Mouse (Mus musculus) intestine, embryonic 16.5 days (tissue): ENCODE measurements around the gene Tmem43. TPM values are rescaled to one million over a fixed set of nuclear protein-coding genes. Genes with fewer than 3 reads are reported as not detected.
A peak's percentile ranks its signal among the peaks of the same experiment; 100 is the strongest.
"Not testable (repeated sequence)": the region's sequence is repeated elsewhere in the genome, so short reads cannot be mapped to it uniquely, and the experiment has no call there.

Experiments used
- ATAC-seq: fragments of 200-750 bp; cut with Nextera tagmentation; 2 replicates; pipeline ENCODE4 v1.8.0; 2017; ENCODE audit warnings: moderate TSS enrichment, moderate library complexity
- H3K27ac ChIP-seq: fragments of 300-500 bp; sonication (generic); 2 replicates; pipeline ENCODE4 v1.5.1; 2014; ENCODE audit warnings: mild to moderate bottlenecking, low read length
- H3K27me3 ChIP-seq: fragments of 300-500 bp; sonication (generic); replicated peaks from 2 replicates; pipeline ENCODE4 v1.6.1; 2014; ENCODE audit warnings: low read length, control low read depth, mixed read lengths; ENCODE audit not compliant: control insufficient read depth, insufficient read depth
- H3K36me3 ChIP-seq: fragments of 300-500 bp; sonication (generic); 2 replicates; pipeline ENCODE4 v1.6.1; 2014; ENCODE audit warnings: low read length, control low read depth; ENCODE audit not compliant: control insufficient read depth, insufficient read depth
- H3K4me1 ChIP-seq: fragments of 300-500 bp; sonication (generic); 2 replicates; pipeline ENCODE4 v1.6.1; 2014; ENCODE audit warnings: low read length, control low read depth, mixed read lengths; ENCODE audit not compliant: control insufficient read depth, insufficient read depth
- H3K4me2 ChIP-seq: fragments of 300-500 bp; sonication (generic); 2 replicates; pipeline ENCODE4 v1.6.1; 2014; ENCODE audit warnings: low read depth, low read length, control low read depth
- H3K4me3 ChIP-seq: fragments of 300-500 bp; sonication (generic); 2 replicates; pipeline ENCODE4 v1.5.1; 2014; ENCODE audit warnings: mild to moderate bottlenecking, low read length
- H3K9ac ChIP-seq: fragments of 300-500 bp; sonication (generic); 2 replicates; pipeline ENCODE4 v1.6.1; 2014; ENCODE audit warnings: low read depth, low read length
- H3K9me3 ChIP-seq: fragments of 300-500 bp; sonication (generic); 2 replicates; pipeline ENCODE4 v1.6.1; 2016; ENCODE audit warnings: low read length, control low read depth; ENCODE audit not compliant: control insufficient read depth
- WGBS: fragments of 180-500 bp; shearing (Covaris S2); extraction: QIAGEN DNeasy Blood & Tissue Kit; methylation state at CpG from one replicate; pipeline ENCODE4 v1.1.7; 2014; 5-methylcytosine and 5-hydroxymethylcytosine counted together
- polyA plus RNA-seq: library from polyadenylated mRNA; unstranded; fragments of >200 nt; fragmentation: Nextera tagmentation; extraction: Ambion mirVana; gene quantifications from 2 replicates; pipeline ENCODE4 v1.2.1, GENCODE M21; 2015

Gene Tmem43
- polyA plus RNA-seq, 1 experiment from 2014 or later, result 35.7 TPM

GRCm38 (mm10) chr6:91459471-91459870 lies 14.0 kb upstream of the Tmem43 start:
- WGBS, result 74% methylated on average over 1 of the region's 1 CpGs
- ATAC-seq, result peak; percentile 93
- Histone ChIP-seq H3K36me3 (peaks cover 4% of the 10 kb centered on the region; the same call in 1 of the 2 replicates), H3K9ac (no peak overlapping the region), H3K27me3 (no peaks in the 10 kb centered on the region), H3K27ac (no peak overlapping the region), H3K9me3 (no peaks in the 10 kb centered on the region), H3K4me3 (no peak overlapping the region), H3K4me2 (no peak overlapping the region), H3K4me1 (no peaks in the 10 kb centered on the region)

DNA sequence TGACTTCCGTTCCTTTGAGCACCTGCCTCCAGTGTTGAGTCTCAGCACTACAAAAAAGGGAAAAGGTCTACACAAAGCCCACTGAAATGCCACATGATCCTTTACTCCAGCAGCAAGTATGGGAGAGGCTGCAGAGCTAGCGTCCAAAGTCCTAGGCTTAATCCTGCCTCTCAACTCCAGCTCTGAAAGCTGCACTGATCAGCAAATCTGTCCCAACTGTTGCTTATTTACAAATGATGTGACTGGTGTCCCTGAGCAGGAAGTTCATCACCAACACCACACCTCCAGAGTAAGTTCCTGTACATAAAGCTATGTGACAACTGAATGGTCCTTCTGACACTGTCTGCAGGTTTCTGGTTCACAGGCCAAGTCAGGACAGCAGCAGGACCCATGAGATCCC lies 7.7 kb upstream of the Tmem43 start:
- peaks cover 11% of the 10 kb centered on the region; the same call in 1 of the 2 replicates for H3K36me3 ChIP-seq
- no peak overlapping the region for H3K9ac ChIP-seq
- H3K4me1 ChIP-seq, result no peaks in the 10 kb centered on the region
- H3K27ac ChIP-seq, result no peak overlapping the region
- no peaks in the 10 kb centered on the region for H3K27me3 ChIP-seq
- H3K4me3 ChIP-seq, result no peak overlapping the region
- no peak overlapping the region for H3K4me2 ChIP-seq
- no peaks in the 10 kb centered on the region for H3K9me3 ChIP-seq
- ATAC-seq, result peak; percentile 68
- WGBS, result 74% methylated on average over 2 of the region's 2 CpGs

DNA sequence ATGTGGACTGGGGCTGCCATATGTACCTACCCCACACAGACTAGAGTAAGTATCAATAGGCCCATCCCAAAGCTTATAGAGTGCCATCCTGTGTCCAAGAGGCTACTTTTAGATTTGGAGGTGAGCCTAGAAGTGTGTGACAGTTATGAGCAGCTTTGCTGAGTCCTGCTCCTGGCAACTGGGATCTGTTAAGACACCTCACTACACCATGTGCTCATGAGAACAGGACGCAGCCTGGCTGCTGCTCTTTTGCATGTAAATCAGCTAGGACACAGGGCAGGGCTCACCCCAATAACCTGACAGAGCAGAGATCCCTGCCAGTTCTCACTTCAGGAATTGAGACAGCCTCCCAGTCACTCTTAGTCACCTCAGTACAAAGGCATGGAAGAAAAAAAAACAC lies 6.4 kb upstream of the Tmem43 start:
- H3K27ac ChIP-seq, result no peak overlapping the region
- H3K27me3 ChIP-seq, result no peaks in the 10 kb centered on the region
- peaks cover 13% of the 10 kb centered on the region; the same call in 1 of the 2 replicates for H3K36me3 ChIP-seq
- no peak overlapping the region for H3K4me3 ChIP-seq
- H3K4me1 ChIP-seq, result peaks cover 5% of the 10 kb centered on the region; the same call in 1 of the 2 replicates
- H3K9ac ChIP-seq, result no peak overlapping the region
- 79% methylated on average over 1 of the region's 1 CpGs for WGBS
- ATAC-seq, result no peak
- H3K4me2 ChIP-seq, result no peak overlapping the region
- H3K9me3 ChIP-seq, result no peaks in the 10 kb centered on the region

- Histone ChIP-seq H3K36me3 (0 out of 2 replicates have a peak, but pooled peaks cover 9% of the 10 kb centered on the region), H3K4me3 (no peak overlapping the region), H3K27me3 (no peaks in the 10 kb centered on the region), H3K9me3 (no peaks in the 10 kb centered on the region), H3K9ac (no peak overlapping the region), H3K4me2 (no peak overlapping the region), H3K27ac (no peak overlapping the region), H3K4me1 (peaks cover 19% of the 10 kb centered on the region)
- no peak for ATAC-seq
- WGBS, result 83% methylated on average over 2 of the region's 2 CpGs
Observed at GRCm38 (mm10) chr6:91470712-91471111, 2.8 kb upstream of the Tmem43 start.

GRCm38 (mm10) chr6:91471427-91471826 lies 2.1 kb upstream of the Tmem43 start:
- not testable (repeated sequence) for ATAC-seq, H3K9me3 ChIP-seq, H3K27ac ChIP-seq, H3K36me3 ChIP-seq, H3K4me3 ChIP-seq, H3K9ac ChIP-seq, H3K27me3 ChIP-seq
- 93% methylated on average over 3 of the region's 3 CpGs for WGBS
- H3K4me2 ChIP-seq, result peak overlapping the region; percentile 72
- peaks cover 19% of the 10 kb centered on the region for H3K4me1 ChIP-seq

GRCm38 (mm10) chr6:91472319-91472718 lies 1.2 kb upstream of the Tmem43 start:
- H3K9me3 ChIP-seq, result no peaks in the 10 kb centered on the region
- peak overlapping the region; percentile 77 for H3K4me3 ChIP-seq
- H3K4me1 ChIP-seq, result peaks cover 19% of the 10 kb centered on the region
- H3K9ac ChIP-seq, result peak overlapping the region; percentile 88
- no peaks in the 10 kb centered on the region for H3K27me3 ChIP-seq
- WGBS, result 22% methylated on average over 6 of the region's 6 CpGs
- peak overlapping the region; percentile 83 for H3K27ac ChIP-seq
- peak overlapping the region; percentile 72 for H3K4me2 ChIP-seq
- no peak for ATAC-seq
- H3K36me3 ChIP-seq, result 0 out of 2 replicates have a peak, but pooled peaks cover 3% of the 10 kb centered on the region

GRCm38 (mm10) chr6:91473805-91474440 lies 420 bp downstream of the Tmem43 start:
- peaks cover 19% of the 10 kb centered on the region for H3K4me1 ChIP-seq
- peak overlapping the region; percentile 78 for H3K4me2 ChIP-seq
- H3K27ac ChIP-seq, result peak overlapping the region; percentile 72
- peaks cover 10% of the 10 kb centered on the region for H3K36me3 ChIP-seq
- peak; percentile 49 for ATAC-seq
- no peaks in the 10 kb centered on the region for H3K9me3 ChIP-seq
- no peaks in the 10 kb centered on the region for H3K27me3 ChIP-seq
- 0% methylated on average over 27 of the region's 27 CpGs for WGBS
- H3K4me3 ChIP-seq, result peak overlapping the region; percentile 77
- peak overlapping the region; percentile 76 for H3K9ac ChIP-seq

- ATAC-seq, result peak; percentile 17
- Histone ChIP-seq H3K9ac (peak overlapping the region; percentile 76), H3K4me1 (peaks cover 19% of the 10 kb centered on the region), H3K4me2 (peak overlapping the region; percentile 78), H3K27me3 (no peaks in the 10 kb centered on the region), H3K36me3 (peaks cover 14% of the 10 kb centered on the region), H3K4me3 (peak overlapping the region; percentile 77), H3K9me3 (no peaks in the 10 kb centered on the region), H3K27ac (0 out of 2 replicates have a peak overlapping the region, but pooled peaks have one; percentile 72)
- WGBS, result 47% methylated on average over 9 of the region's 9 CpGs
Observed at GRCm38 (mm10) chr6:91474441-91475190, 1.1 kb downstream of the Tmem43 start.

- H3K9ac ChIP-seq, result no peak overlapping the region
- peaks cover 19% of the 10 kb centered on the region for H3K4me1 ChIP-seq
- ATAC-seq, result no peak
- 88% methylated on average over 2 of the region's 2 CpGs for WGBS
- H3K36me3 ChIP-seq, result peaks cover 23% of the 10 kb centered on the region
- H3K27ac ChIP-seq, result no peak overlapping the region
- H3K27me3 ChIP-seq, result no peaks in the 10 kb centered on the region
- H3K4me3 ChIP-seq, result no peak overlapping the region
- no peaks in the 10 kb centered on the region for H3K9me3 ChIP-seq
- no peak overlapping the region for H3K4me2 ChIP-seq
Observed at GRCm38 (mm10) chr6:91476541-91476940, 3.0 kb downstream of the Tmem43 start.
